Mouse (Mus musculus): ENCODE measurements around the gene Msto1. TPM values are rescaled to one million over a fixed set of nuclear protein-coding genes. Genes with fewer than 3 reads are reported as not detected.

Msto1 gene
- polyA plus RNA-seq, 2 experiments = 43.0 to 49.9 TPM

- Histone ChIP-seq H3K36me3 (ENCODE audit: control insufficient read depth, insufficient read depth, low read length) (peaks cover 89% of the 10 kb centered on the region), H3K4me1 (ENCODE audit: control insufficient read depth, insufficient read depth, low read length) (no peaks in the 10 kb centered on the region), H3K27me3 (ENCODE audit: control insufficient read depth, insufficient read depth, low read length) (no peaks in the 10 kb centered on the region), H3K27ac (replicated peaks; ENCODE audit: low read depth, low read length) (no peak overlapping the region), H3K4me3 (replicated peaks; ENCODE audit: low read length) (no peak overlapping the region), H3K9ac (ENCODE audit: low read depth, low read length, severe bottlenecking) (no peak overlapping the region), H3K9me3 (ENCODE audit: control insufficient read depth, low read length) (no peaks in the 10 kb centered on the region), H3K4me2 (replicated peaks; ENCODE audit: low read depth, low read length, severe bottlenecking) (no peak overlapping the region)
- WGBS = 93% methylated on average over 3 of the region's 3 CpGs
- ATAC-seq (ENCODE audit: low FRiP score, low read depth) (no peak), DNase-seq (ENCODE audit: low spot score) (no peak)
- no peak for TF ChIP-seq POLR2A (IDR thresholded peaks at IDR 0.05; ENCODE audit: borderline replicate concordance, extremely low read depth, insufficient read depth, insufficient read length)
Observed at GRCm38 (mm10) chr3:88862129-88862528, 51.7 kb downstream of the Msto1 start.

- Histone ChIP-seq H3K4me1 (ENCODE audit: control insufficient read depth, insufficient read depth, low read length) (no peaks in the 10 kb centered on the region), H3K4me3 (replicated peaks; ENCODE audit: low read length) (no peak overlapping the region), H3K27me3 (ENCODE audit: control insufficient read depth, insufficient read depth, low read length) (no peaks in the 10 kb centered on the region), H3K9me3 (ENCODE audit: control insufficient read depth, low read length) (no peaks in the 10 kb centered on the region), H3K36me3 (ENCODE audit: control insufficient read depth, insufficient read depth, low read length) (peaks cover 81% of the 10 kb centered on the region), H3K27ac (replicated peaks; ENCODE audit: low read depth, low read length) (no peak overlapping the region), H3K4me2 (replicated peaks; ENCODE audit: low read depth, low read length, severe bottlenecking) (no peak overlapping the region), H3K9ac (ENCODE audit: low read depth, low read length, severe bottlenecking) (no peak overlapping the region)
- WGBS = 87% methylated on average over 6 of the region's 6 CpGs
- TF ChIP-seq POLR2A (IDR thresholded peaks at IDR 0.05; ENCODE audit: borderline replicate concordance, extremely low read depth, insufficient read depth, insufficient read length) = no peak
- ATAC-seq (ENCODE audit: low FRiP score, low read depth) = no peak
- DNase-seq (ENCODE audit: low spot score) = no peak
Observed at GRCm38 (mm10) chr3:88855837-88856236, 58.0 kb downstream of the Msto1 start.

Other genes with a start within 250 kb of the Msto1 start
- gene Khdc4, start 228.2 kb downstream of the Msto1 start, polyA plus RNA-seq (2012; rRNA removed) = 144 and 167 TPM in 2 replicates
- gene Khdc4, start 228.2 kb downstream of the Msto1 start, polyA plus RNA-seq (2014; fragmentation: Nextera tagmentation; extraction: Ambion mirVana) = 78.0 and 89.1 TPM in 2 replicates
- gene Rit1, start 197.2 kb downstream of the Msto1 start, polyA plus RNA-seq (2012; rRNA removed) = 46.8 and 47.4 TPM in 2 replicates
- 62.4 and 64.3 TPM in 2 replicates for gene Rit1, start 197.2 kb downstream of the Msto1 start, polyA plus RNA-seq (2014; fragmentation: Nextera tagmentation; extraction: Ambion mirVana)
- gene Syt11, start 138.8 kb downstream of the Msto1 start, polyA plus RNA-seq (2012; rRNA removed) = 15.3 and 17.5 TPM in 2 replicates
- gene Syt11, start 138.8 kb downstream of the Msto1 start, polyA plus RNA-seq (2014; fragmentation: Nextera tagmentation; extraction: Ambion mirVana) = 13.9 and 20.8 TPM in 2 replicates
- 29.0 and 29.9 TPM in 2 replicates for gene Gon4l, start 78.8 kb downstream of the Msto1 start, polyA plus RNA-seq (2012; rRNA removed)
- gene Gon4l, start 78.8 kb downstream of the Msto1 start, polyA plus RNA-seq (2014; fragmentation: Nextera tagmentation; extraction: Ambion mirVana) = 14.2 and 15.9 TPM in 2 replicates
- gene Ash1l, start 36.6 kb upstream of the Msto1 start, polyA plus RNA-seq (2012; rRNA removed) = 19.6 and 21.1 TPM in 2 replicates
- 21.5 and 25.0 TPM in 2 replicates for gene Ash1l, start 36.6 kb upstream of the Msto1 start, polyA plus RNA-seq (2014; fragmentation: Nextera tagmentation; extraction: Ambion mirVana)
- gene Dap3, start 37.2 kb upstream of the Msto1 start, polyA plus RNA-seq (2012; rRNA removed) = 75.3 and 113 TPM in 2 replicates
- gene Dap3, start 37.2 kb upstream of the Msto1 start, polyA plus RNA-seq (2014; fragmentation: Nextera tagmentation; extraction: Ambion mirVana) = 138 and 140 TPM in 2 replicates
- gene Rusc1, start 179.3 kb upstream of the Msto1 start, polyA plus RNA-seq (2012; rRNA removed) = 56.6 and 64.2 TPM in 2 replicates
- 24.8 and 27.5 TPM in 2 replicates for gene Rusc1, start 179.3 kb upstream of the Msto1 start, polyA plus RNA-seq (2014; fragmentation: Nextera tagmentation; extraction: Ambion mirVana)
- gene Gm43738, start 187.1 kb upstream of the Msto1 start, polyA plus RNA-seq (2012; rRNA removed) = 0.03 TPM in 1 of 2 replicates, not detected in the other
- gene Gm43738, start 187.1 kb upstream of the Msto1 start, polyA plus RNA-seq (2014; fragmentation: Nextera tagmentation; extraction: Ambion mirVana) = not detected in 2 replicates
- 118 and 119 TPM in 2 replicates for gene Fdps, start 188.0 kb upstream of the Msto1 start, polyA plus RNA-seq (2012; rRNA removed)
- gene Fdps, start 188.0 kb upstream of the Msto1 start, polyA plus RNA-seq (2014; fragmentation: Nextera tagmentation; extraction: Ambion mirVana) = 172 and 215 TPM in 2 replicates
- 0.27 and 0.50 TPM in 2 replicates for gene Pklr, start 222.1 kb upstream of the Msto1 start, polyA plus RNA-seq (2012; rRNA removed)
- gene Pklr, start 222.1 kb upstream of the Msto1 start, polyA plus RNA-seq (2014; fragmentation: Nextera tagmentation; extraction: Ambion mirVana) = 0.14 and 0.23 TPM in 2 replicates
- 4.6 and 8.9 TPM in 2 replicates for gene Hcn3, start 246.2 kb upstream of the Msto1 start, polyA plus RNA-seq (2012; rRNA removed)
- gene Hcn3, start 246.2 kb upstream of the Msto1 start, polyA plus RNA-seq (2014; fragmentation: Nextera tagmentation; extraction: Ambion mirVana) = 1.5 and 1.6 TPM in 2 replicates